Mouse (Mus musculus) neural tube, embryonic 14.5 days (tissue): Measurements from ENCODE around the gene Rnf167. TPM values are rescaled to one million over a fixed set of nuclear protein-coding genes. Genes with fewer than 3 reads are reported as not detected.

ENCODE experiments used
- ATAC-seq: fragments of 200-750 bp; cut with Nextera tagmentation; 2 replicates; pipeline ENCODE4 v1.8.0; 2017; ENCODE audit warnings: low read depth, mild to moderate bottlenecking, moderate TSS enrichment, moderate library complexity
- H3K27ac ChIP-seq: fragments of 300-500 bp; sonication (generic); 2 replicates; pipeline ENCODE4 v1.5.1; 2014; ENCODE audit warnings: low read depth, mild to moderate bottlenecking, control low read depth, low read length, moderate library complexity, mixed read lengths
- H3K27me3 ChIP-seq: fragments of 300-500 bp; sonication (generic); 2 replicates; pipeline ENCODE4 v1.6.1; 2014; ENCODE audit warnings: low read length; ENCODE audit not compliant: control insufficient read depth, insufficient read depth
- H3K36me3 ChIP-seq: fragments of 300-500 bp; sonication (generic); 2 replicates; pipeline ENCODE4 v1.6.1; 2014; ENCODE audit warnings: low read length, mixed read lengths; ENCODE audit not compliant: control insufficient read depth, insufficient read depth
- H3K4me1 ChIP-seq: fragments of 300-500 bp; sonication (generic); 2 replicates; pipeline ENCODE4 v1.6.1; 2014; ENCODE audit warnings: low read length; ENCODE audit not compliant: control insufficient read depth, insufficient read depth
- H3K4me2 ChIP-seq: fragments of 300-500 bp; sonication (generic); 2 replicates; pipeline ENCODE4 v1.6.1; 2014; ENCODE audit warnings: mild to moderate bottlenecking, low read depth, low read length, control low read depth
- H3K4me3 ChIP-seq: fragments of 300-500 bp; sonication (generic); 2 replicates; pipeline ENCODE4 v1.5.1; 2014; ENCODE audit warnings: low read depth, low read length, control low read depth, mixed read lengths
- H3K9ac ChIP-seq: fragments of 300-500 bp; sonication (generic); replicated peaks from 2 replicates; pipeline ENCODE4 v1.6.1; 2014; ENCODE audit warnings: low read depth, mild to moderate bottlenecking, control low read depth, low read length, mixed read lengths
- H3K9me3 ChIP-seq: fragments of 300-500 bp; sonication (generic); 2 replicates; pipeline ENCODE4 v1.6.1; 2016; ENCODE audit warnings: low read length; ENCODE audit not compliant: control insufficient read depth
- WGBS: fragments of 180-500 bp; shearing (Covaris S2); extraction: QIAGEN DNeasy Blood & Tissue Kit; methylation state at CpG from one replicate; pipeline ENCODE4 v1.1.7; 2014; 5-methylcytosine and 5-hydroxymethylcytosine counted together
- polyA plus RNA-seq: library from polyadenylated mRNA; unstranded; fragments of >200 nt; fragmentation: Nextera tagmentation; extraction: Ambion mirVana; gene quantifications from 2 replicates; pipeline ENCODE4 v1.2.1, GENCODE M21; 2014

Gene Rnf167
- polyA plus RNA-seq, 1 experiment from 2014 or later = 98.6 TPM

DNA sequence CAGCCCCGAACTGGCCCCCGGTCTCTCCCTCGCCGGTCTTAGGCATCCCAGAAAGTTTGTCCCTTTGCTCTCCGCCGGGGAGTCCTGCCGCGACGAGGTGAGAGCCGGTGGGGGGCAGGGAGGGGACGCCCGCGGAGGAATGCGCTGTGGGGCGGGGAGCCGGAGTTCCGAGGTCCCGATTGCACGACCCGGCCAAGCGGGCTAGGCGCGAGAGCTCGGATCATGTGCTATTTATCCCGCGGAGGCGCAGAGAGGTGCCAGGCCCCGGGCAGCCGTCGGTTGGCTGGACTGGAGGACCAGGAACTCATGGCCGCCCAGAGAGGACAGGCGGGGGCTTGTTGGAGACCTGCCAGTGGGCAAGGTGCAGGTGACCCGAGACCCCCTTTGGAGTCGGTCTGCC, 53.6 kb downstream of the Rnf167 start:
- Histone ChIP-seq H3K4me3 (peak overlapping the region; percentile 94), H3K4me1 (peaks cover 10% of the 10 kb centered on the region), H3K36me3 (peaks cover 13% of the 10 kb centered on the region; the same call in 1 of the 2 replicates), H3K27ac (peak overlapping the region; percentile 86; the same call in 1 of the 2 replicates), H3K9ac (peak overlapping the region; percentile 72), H3K27me3 (0 out of 2 replicates have a peak, but pooled peaks cover 2% of the 10 kb centered on the region), H3K4me2 (peak overlapping the region; percentile 69), H3K9me3 (no peaks in the 10 kb centered on the region)
- peak; percentile 52 for ATAC-seq
- under 1% methylated on average over 33 of the region's 34 CpGs for WGBS

Other genes with a start within 250 kb of the Rnf167 start
- 29.3 and 32.1 TPM in 2 replicates for gene Pelp1, start 237.2 kb upstream of the Rnf167 start, polyA plus RNA-seq
- 44.1 and 54.5 TPM in 2 replicates for gene Arrb2, start 214.6 kb upstream of the Rnf167 start, polyA plus RNA-seq
- 41.4 and 46.6 TPM in 2 replicates for gene Med11, start 195.3 kb upstream of the Rnf167 start, polyA plus RNA-seq
- 0.31 and 1.5 TPM in 2 replicates for gene Zmynd15, start 187.8 kb upstream of the Rnf167 start, polyA plus RNA-seq
- gene Cxcl16, start 187.3 kb upstream of the Rnf167 start, polyA plus RNA-seq = 1.2 and 14.6 TPM in 2 replicates
- gene Tm4sf5, start 142.0 kb upstream of the Rnf167 start, polyA plus RNA-seq = 1.8 and 3.7 TPM in 2 replicates
- not detected in 2 replicates for gene Vmo1, start 132.6 kb upstream of the Rnf167 start, polyA plus RNA-seq
- gene Gltpd2, start 128.0 kb upstream of the Rnf167 start, polyA plus RNA-seq = 0.27 TPM in 1 of 2 replicates, not detected in the other
- gene Psmb6, start 121.9 kb upstream of the Rnf167 start, polyA plus RNA-seq = 743 and 801 TPM in 2 replicates
- gene Gm40193, start 114.3 kb upstream of the Rnf167 start, polyA plus RNA-seq = not detected in 2 replicates
- gene Pld2, start 107.2 kb upstream of the Rnf167 start, polyA plus RNA-seq = 13.7 and 16.6 TPM in 2 replicates
- gene Mink1, start 84.4 kb upstream of the Rnf167 start, polyA plus RNA-seq = 20.2 and 22.0 TPM in 2 replicates
- gene 4930544D05Rik, start 31.4 kb upstream of the Rnf167 start, polyA plus RNA-seq = not detected in 2 replicates
- 0.22 TPM in 1 of 2 replicates, not detected in the other for gene Chrne, start 28.0 kb upstream of the Rnf167 start, polyA plus RNA-seq
- gene Gp1ba, start 8.1 kb upstream of the Rnf167 start, polyA plus RNA-seq = 0.27 and 0.31 TPM in 2 replicates
- gene Slc25a11, start 244 bp downstream of the Rnf167 start, polyA plus RNA-seq = 156 and 172 TPM in 2 replicates
- gene Pfn1, start 7.4 kb downstream of the Rnf167 start, polyA plus RNA-seq = 578 and 686 TPM in 2 replicates
- gene Eno3, start 10.0 kb downstream of the Rnf167 start, polyA plus RNA-seq = 8.3 and 10.1 TPM in 2 replicates
- 136 and 151 TPM in 2 replicates for gene Spag7, start 22.2 kb downstream of the Rnf167 start, polyA plus RNA-seq
- 24.9 and 29.0 TPM in 2 replicates for gene Camta2, start 40.9 kb downstream of the Rnf167 start, polyA plus RNA-seq
- gene Inca1, start 52.9 kb downstream of the Rnf167 start, polyA plus RNA-seq = 1.4 and 1.5 TPM in 2 replicates
- 3.1 and 3.2 TPM in 2 replicates for gene Kif1c, start 53.3 kb downstream of the Rnf167 start, polyA plus RNA-seq
- gene Zfp3, start 117.0 kb downstream of the Rnf167 start, polyA plus RNA-seq = 16.3 and 19.8 TPM in 2 replicates
- gene Scimp, start 165.4 kb downstream of the Rnf167 start, polyA plus RNA-seq = not detected in 2 replicates
- gene Rabep1, start 197.5 kb downstream of the Rnf167 start, polyA plus RNA-seq = 80.7 and 80.9 TPM in 2 replicates